Mouse (Mus musculus): Measurements from ENCODE around the gene Obox3.
"Not testable (repeated sequence)": the region's sequence is repeated elsewhere in the genome, so short reads cannot be mapped to it uniquely, and the experiment has no call there.

Gene Obox3

GRCm38 (mm10) chr7:15639802-15640201 is at the start of gene Obox3:
Obox3 (minus strand) TSS chr7:15639902.
- DNase-seq (ENCODE audit: low read depth, low spot score) = not testable (repeated sequence)

- DNase-seq (ENCODE audit: low read depth, low spot score) = not testable (repeated sequence)
Measured at GRCm38 (mm10) chr7:15509411-15509810, 130.3 kb downstream of the Obox3 start.
